Mouse (Mus musculus): Measurements from ENCODE around the gene Neurl1a. TPM values are rescaled to one million over a fixed set of nuclear protein-coding genes. Genes with fewer than 3 reads are reported as not detected.
A peak's percentile ranks its signal among the peaks of the same experiment; 100 is the strongest.
"Not testable (repeated sequence)": the region's sequence is repeated elsewhere in the genome, so short reads cannot be mapped to it uniquely, and the experiment has no call there.

The Neurl1a gene
- total RNA-seq (2021): 10 to 100 TPM; 63.6 to 86.9 TPM
- long read RNA-seq, experiment 1, full-length matches to known transcripts: 116 of 195 reads
- long read RNA-seq, experiment 1, partial matches to known transcripts: 53 of 195 reads
- long read RNA-seq, experiment 1, other reads (novel, unspliced or antisense): 26 of 195 reads
- long read RNA-seq, experiment 2, full-length matches to known transcripts: 153 of 252 reads
- long read RNA-seq, experiment 2, partial matches to known transcripts: 72 of 252 reads
- long read RNA-seq, experiment 2, other reads (novel, unspliced or antisense): 27 of 252 reads

DNA sequence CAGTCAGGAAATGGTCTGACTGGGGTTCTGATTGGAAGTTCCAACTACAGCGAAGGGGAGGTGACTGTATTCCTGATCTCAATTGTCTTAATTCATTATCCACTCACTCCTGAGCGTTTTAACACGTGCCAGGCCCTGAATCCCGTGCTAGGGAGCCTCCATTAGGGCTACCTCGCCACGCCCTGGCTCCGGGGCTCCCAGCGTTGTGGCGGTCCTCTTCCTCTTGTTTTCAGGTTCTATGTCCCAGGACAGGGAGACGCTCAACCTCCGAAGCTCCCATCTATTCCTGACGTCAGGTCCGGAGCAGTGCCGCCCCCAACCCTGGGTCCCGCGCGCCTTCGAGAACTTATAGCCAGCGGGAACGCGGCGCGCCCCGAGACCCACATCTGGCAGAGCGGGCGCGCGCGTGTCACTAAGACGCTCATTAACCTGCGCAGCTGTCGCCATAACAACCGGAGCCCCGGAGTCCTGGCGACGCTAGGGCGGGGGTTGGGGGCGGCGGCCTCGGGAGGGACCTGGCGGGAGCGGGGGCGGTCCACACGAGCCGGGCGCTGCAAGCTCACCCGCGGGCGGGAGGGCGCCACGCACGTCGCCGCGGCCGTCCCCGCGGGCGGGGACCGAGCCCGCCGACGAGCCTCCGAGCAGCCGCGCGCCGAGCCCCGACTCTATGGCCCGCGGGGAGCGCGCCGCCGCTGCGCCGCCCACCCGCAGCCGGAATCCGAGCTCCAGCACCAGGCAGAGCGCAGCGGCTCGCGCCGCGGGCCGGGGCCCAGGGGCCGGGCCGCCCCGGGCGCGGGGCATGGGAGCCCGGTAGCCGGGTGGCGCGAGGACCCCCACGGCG, at the start of gene Neurl1a:
Gene Neurl1a (plus strand): TSS at position 390 of the 841 bp plus-strand sequence.
- DNase-seq: peak; percentile 43
- intact Hi-C loops (cut with DNase I; ENCODE audit: low total_unique reads): loop anchor here (5.0 kb wide), 1 partner anchor 159 kb away; no protein-coding TSS in a partner anchor

DNA sequence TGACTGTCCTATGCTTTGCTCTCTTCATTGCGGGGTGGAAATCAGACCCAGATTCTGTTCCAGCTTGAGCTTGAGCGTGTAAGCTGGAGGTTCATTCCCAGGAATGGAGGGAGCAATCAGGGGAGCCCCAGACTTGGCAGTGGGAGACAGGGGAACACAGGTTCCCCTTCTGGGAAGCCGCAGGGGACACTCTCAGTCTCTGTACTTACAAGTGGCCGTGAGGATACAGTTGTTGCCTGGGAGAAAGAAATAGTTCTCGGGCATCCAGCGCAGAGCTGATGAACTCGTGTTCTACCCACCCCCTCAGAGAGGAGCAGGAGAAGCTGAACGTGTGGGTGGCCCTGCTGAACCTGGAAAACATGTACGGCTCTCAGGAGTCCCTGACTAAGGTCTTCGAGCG, 49.8 kb upstream of the Neurl1a start:
- intact Hi-C loops (cut with DNase I; ENCODE audit: low total_unique reads): no loop called here
- no peak for DNase-seq

DNA sequence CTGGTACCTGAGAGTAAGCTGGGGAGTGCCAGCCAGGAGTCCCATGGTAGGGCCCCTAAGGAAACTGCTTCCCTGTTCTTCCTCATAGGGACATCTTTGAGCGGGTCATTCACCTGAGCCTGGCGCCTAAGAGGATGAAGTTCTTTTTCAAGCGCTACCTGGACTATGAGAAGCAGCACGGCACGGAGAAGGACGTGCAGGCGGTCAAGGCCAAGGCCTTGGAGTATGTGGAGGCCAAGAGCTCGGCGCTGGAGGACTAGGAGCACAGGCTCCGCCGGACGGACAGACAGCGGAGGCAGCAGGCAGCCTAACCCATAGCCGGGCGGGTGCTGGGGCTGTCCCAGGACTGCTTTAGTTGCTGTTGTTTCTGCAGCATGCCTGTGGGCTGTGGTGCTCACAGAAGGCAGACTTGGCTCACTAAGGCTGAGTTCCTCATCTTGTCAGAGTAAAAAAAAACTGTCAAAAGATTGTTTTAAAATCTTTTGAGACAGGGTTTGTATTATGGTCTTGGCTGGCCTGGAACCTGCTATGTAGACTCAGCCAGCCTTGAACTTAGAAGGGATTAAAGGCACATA, 48.0 kb upstream of the Neurl1a start:
- intact Hi-C loops (cut with DNase I; ENCODE audit: low total_unique reads): no loop called here
- no peak for DNase-seq

DNA sequence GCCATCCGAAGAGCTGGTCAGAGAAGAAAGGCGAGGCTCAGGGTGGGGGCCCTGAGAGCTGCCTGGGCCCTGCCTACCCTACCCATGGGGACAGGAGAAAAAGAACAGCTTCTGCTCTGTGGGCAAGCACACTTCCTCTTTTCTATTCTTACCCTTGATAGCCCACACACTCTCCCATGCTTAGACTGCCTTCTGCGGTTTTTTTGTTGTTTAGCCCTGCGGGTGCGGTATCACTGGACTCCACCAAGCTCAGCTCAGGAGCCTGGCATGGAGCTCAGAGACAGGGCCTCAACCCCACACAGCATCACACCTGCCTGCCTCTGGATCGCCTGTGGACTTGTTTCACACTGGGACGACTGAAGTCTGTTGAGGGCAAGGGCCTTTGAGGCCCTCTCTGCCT, 45.5 kb upstream of the Neurl1a start:
- no peak for DNase-seq
- intact Hi-C loops (cut with DNase I; ENCODE audit: low total_unique reads): no loop called here

DNA sequence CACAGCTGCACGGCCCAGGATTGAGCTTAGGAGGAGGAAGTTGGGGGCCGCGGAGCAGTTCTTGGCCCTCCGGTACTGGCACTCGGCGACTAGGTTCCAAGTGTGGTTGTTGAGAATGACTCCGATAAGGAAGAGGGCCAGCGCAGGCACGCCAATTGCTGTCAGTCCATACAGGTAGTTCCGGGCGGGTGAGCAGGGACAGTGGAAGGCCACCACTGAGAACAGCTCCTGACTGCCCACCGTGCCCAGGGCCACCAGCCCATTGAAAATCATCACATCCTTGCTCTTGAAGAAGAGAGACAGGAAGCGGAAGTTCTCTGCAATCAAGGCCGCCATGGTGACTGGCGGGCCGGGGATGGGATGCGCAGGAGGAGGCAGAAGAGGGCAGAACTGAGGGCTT, 43.1 kb upstream of the Neurl1a start:
- intact Hi-C loops (cut with DNase I; ENCODE audit: low total_unique reads): no loop called here
- DNase-seq: no peak

DNA sequence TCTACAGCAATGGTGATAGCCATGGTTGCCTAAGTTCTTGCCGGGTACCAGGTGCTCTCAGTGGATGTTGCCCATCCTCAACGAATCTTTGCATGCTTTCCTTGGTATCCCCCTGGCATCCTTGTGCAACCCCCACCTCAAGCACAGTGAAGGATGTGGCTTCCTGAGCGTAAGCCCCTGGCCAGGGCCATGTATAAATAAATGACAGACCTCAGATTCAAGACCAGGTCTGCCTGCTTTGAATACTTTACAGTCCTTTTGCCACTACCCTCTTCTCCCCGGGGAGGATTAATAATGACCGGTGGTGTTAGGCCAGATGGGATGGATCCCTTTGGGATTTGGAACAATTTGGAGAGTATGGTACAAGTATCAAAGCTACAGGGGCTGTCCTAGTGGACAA, 42.5 kb upstream of the Neurl1a start:
- intact Hi-C loops (cut with DNase I; ENCODE audit: low total_unique reads): no loop called here
- DNase-seq: no peak

DNA sequence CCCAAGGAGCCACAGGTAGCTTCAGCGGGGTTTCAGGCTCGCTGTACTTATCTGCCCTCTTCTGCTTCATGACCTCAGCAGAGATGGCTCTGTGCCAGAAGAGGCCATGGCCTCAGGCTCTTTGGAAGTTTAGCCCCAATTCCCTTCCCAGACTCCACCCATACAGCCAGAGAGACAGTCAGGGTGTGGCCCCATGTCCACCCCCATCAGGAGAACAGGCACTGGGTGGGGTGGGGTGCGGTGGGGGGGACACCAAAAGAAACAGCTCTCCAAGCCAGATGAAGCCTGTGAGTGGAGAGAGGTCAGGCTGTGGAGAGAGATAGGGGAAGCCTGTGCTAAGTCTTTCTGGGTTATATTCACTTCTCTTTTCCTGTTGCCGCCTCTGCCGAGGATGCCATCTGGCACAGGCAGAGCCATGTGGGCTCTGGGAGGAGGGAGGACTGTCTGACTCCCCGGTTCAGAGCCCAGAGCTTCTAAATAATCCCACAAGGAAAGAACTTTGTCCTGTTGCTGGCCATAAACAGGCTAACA, 41.5 kb upstream of the Neurl1a start:
- intact Hi-C loops (cut with DNase I; ENCODE audit: low total_unique reads): no loop called here
- peak; percentile 73 for DNase-seq

DNA sequence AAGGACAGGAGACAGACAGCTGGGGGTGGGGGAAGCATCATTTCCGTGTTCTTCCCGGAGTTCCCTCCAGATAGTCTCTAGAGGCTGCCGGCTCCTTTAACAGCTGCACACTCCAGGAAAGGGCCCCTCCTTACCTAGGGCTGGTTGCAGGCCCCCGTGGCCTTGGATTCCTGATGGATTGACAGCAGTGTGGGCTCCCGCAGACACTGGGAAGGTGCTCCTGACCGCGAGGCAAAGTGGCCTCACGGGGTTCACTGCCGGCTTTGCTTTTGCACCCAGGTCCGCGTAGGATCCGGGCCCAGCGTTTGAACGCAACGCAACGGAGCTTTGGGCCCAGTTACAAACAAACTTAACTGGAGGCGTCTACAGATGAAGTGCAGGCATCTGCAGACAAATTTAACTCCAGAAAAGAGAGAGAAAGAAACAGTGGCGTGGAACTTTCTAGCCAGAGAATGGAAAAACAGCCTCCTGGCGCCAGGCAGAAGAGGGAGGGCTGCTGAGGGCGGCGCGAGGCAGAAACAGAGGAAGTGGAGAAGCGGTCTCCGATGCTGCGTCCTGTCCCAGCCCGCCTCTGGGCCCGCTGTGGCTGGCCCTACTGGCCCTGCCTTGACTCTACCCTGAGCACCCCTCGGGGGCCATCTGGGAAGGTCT, 40.7 kb upstream of the Neurl1a start, which contains the start of gene Calhm2:
Gene Calhm2 (minus strand): TSS at position 524 of the 651 bp plus-strand sequence.
- peak; percentile 73 for DNase-seq
- intact Hi-C loops (cut with DNase I; ENCODE audit: low total_unique reads): no loop called here

DNA sequence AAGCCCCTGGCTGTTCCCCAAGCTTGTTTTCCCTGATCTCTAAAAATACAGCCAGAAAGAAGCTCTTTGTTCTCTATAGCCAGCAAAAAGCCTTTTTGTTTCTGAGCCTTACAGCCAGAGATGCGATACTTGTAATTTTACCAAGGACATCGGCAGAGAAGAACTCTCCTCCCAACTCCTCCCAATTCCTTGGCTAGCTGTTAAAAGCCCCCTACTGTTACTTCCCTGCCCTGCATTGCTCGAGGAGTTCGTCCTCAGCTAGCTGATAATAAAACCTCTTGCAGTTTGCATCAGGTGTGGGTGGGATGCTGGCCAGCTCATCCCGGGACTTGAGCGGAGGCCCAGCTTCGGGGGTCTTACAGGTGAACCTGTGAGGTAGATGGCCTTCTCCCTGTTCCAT, 39.0 kb upstream of the Neurl1a start:
- DNase-seq; intact Hi-C loops (cut with DNase I; ENCODE audit: low total_unique reads): not testable (repeated sequence)

DNA sequence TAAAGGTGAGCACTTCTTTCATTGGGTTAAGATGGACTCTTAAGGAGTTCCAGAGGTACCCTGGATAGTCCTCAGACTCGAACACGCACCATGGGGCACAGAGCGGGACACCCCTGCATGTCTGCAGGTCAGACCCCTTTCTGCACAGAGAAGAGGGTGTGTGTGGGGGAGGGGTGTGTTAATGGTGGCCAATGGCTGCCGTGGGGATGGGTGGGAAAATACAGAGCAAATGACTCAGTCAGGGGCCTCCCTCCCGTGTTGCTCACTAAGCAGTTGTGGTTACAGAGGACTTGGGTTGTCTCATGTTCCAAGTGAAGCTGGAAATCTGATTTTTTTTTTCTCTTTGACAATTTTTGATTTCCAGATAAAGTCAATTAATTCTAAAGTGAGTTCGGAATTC, 36.2 kb upstream of the Neurl1a start:
- DNase-seq: no peak
- intact Hi-C loops (cut with DNase I; ENCODE audit: low total_unique reads): no loop called here

DNA sequence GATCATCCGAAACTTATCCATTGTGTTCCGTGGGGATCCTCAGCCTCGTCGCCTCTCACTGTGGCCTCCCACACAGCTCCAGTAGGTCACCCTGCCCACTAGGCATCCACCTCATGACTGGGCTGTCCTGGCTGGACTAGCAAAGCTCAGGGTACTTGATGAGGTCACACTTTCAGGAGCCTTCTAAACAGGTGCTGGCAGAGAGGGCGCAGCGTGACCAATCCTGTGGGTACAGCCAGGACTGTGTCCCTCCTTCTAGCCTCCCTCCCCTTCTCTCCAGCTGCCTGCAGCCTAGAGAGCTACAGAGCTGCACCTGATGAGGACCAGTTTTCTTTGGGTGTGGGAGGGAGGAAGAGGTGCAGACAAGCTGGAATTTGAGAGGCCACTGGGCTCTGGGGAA, 34.5 kb upstream of the Neurl1a start, which contains the start of gene Calhm1:
Gene Calhm1 (minus strand): TSS at position 101 of the 400 bp plus-strand sequence.
- no peak for DNase-seq
- intact Hi-C loops (cut with DNase I; ENCODE audit: low total_unique reads): no loop called here

DNA sequence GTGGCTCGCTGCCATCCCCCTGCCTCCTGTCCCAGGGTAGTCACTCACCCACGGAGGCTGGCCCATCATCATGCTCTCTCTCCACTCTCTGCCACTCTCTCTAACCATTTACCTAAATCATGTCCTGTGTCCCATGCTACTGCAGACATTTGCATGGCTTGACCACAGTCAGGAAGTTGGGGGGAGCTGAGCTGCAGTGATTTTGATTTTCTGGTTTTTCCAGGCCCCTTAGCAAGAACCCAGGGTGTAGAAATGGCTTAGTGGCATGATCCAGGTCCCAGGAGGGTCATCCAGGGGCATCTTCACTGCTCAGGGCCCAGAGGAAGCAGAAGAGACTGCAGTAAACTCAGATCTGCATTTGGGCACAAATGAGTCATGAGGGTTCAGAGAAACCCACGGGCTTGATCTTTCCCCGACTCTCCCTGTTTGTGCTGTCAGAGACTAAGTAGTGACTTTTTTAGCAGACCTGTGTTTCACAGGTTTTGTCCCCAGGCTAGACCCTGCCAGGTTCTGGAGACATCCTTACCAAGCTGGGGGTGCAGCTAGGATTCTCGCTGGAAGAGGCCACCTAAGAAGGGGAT, 30.3 kb upstream of the Neurl1a start:
- DNase-seq: no peak
- intact Hi-C loops (cut with DNase I; ENCODE audit: low total_unique reads): no loop called here

DNA sequence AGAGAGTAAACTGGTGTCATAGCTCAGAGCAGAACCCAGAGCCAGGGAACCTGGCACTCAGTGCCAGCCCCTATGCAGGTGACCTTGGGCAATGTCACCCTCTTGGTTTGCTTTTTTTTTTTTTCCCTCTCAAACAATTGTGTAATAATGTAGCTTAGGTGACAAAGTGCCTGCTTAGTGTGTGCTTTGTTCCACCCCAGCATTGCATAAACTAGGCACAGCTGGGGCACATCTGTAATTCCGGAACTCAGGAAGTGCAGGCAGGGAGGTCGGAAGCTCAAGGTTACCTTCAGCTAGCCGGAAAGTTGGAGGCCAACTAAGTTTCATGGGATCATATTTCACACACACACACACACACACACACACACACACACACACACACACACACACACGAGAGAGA, 28.8 kb upstream of the Neurl1a start:
- intact Hi-C loops (cut with DNase I; ENCODE audit: low total_unique reads): no loop called here
- DNase-seq: no peak

DNA sequence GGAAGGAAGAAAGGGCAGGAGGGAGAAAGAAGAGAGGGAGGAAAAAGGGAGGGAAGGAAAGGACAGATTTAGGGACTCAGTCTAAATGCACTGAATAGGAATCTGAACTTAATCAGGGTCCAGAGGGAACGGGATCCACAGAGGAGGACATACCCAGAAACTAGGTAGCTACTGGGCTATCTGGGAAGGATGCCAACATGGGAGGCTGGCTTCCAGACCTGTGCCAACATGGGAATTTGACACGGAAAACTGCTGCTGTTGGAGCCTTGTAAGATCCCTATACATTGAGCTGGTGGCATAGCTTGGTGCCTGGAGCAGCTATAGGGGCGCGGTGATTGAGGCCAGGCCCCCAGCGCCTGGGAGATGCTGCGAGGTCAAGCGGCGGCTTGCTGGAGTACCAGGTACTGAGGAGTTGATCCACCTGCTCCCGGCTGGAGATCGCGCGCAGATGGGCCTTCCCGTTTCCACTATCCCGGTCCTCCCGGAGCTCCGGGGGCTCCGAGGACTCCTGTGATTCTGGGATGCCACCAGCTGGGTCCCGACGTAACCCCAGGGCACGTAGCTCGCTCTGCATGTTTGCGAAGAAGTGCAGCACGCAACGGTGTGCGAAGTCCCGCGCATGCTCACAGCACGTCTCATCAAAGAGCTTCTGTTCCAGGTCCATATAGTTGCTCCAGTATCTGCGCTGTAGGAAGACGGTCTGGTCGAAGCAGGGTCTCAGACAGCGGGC, 27.1 kb upstream of the Neurl1a start:
- intact Hi-C loops (cut with DNase I; ENCODE audit: low total_unique reads): no loop called here
- no peak for DNase-seq

DNA sequence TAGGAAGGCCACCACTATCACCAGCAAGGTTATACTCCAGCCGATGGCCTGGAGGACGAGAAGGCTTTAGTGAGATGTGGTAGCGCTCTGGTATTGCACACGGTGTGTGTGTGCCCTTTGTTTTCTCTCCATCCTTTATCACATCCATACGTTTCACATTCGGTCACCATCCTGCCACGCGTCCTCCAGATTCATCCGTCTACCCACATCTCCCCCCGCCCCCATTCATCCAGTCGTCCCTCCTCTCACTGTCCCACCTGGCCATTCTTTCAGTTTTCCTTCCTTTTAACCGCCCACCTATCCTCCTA, 26.6 kb upstream of the Neurl1a start:
- no peak for DNase-seq
- intact Hi-C loops (cut with DNase I; ENCODE audit: low total_unique reads): no loop called here

DNA sequence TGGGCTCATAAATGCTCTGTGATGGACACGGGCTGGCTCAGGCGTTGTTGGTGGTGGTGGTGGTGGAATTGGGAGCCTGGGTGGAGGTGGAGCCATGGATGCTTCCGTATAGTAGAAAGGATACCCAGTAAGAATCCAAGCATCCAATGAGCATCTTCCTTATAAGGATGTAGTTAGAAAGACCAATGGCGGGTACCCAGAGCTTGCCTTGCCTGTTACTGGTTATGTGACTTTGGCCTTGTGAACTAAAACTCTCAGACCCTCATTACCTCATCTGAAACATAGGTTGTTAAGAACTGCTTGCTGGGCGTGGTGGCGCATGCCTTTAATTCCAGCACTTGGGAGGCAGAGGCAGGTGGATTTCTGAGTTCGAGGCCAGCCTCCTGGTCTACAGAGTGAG, 24.9 kb upstream of the Neurl1a start:
- intact Hi-C loops (cut with DNase I; ENCODE audit: low total_unique reads): no loop called here
- DNase-seq: no peak

DNA sequence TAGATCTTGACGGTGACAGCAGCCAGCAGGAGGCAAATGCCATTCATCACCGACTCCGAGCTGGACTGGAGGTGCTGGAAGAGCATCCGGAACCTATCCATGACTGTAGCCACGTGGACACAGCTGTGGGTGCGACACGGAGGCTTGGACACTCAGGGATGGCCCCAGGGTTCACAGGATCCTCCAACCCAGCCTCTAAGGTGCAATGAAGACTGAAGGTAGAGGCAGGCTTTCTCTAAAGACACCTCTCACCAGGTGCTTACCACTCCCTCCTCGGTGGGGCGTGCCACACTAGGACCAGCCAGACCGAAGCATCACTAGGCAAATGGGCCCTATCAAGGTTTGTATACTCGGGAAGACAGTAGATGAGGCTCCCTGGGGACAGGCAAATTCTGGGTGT, 21.0 kb upstream of the Neurl1a start, which contains the start of gene Calhm3:
Gene Calhm3 (minus strand): TSS at position 101 of the 400 bp plus-strand sequence.
- intact Hi-C loops (cut with DNase I; ENCODE audit: low total_unique reads): no loop called here
- no peak for DNase-seq

DNA sequence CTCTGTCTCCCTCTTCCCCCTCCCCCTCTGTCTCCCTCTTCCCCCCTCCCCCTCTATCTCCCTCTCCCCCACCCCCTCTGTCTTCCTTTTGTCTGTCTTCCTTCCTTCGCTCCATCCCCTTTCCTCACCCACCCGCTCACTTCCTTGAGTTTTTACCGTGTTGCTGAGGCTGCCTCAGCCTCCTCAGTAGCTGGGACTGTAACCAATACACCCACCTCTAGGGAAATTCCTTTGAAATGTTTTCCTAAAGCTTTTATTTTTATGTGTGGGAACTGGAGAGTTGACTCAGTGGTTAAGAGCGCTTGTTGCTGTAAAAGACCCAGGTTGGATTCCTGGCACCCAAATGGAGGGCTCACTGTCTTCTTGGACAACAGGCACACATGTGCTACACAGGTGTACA, 17.0 kb upstream of the Neurl1a start:
- intact Hi-C loops (cut with DNase I; ENCODE audit: low total_unique reads): no loop called here
- no peak for DNase-seq
